Mouse (Mus musculus): ENCODE measurements around the gene Kcnma1.
A peak's percentile ranks its signal among the peaks of the same experiment; 100 is the strongest.

Gene Kcnma1

GRCm38 (mm10) chr14:23418955-23419354 is 595.3 kb downstream of the Kcnma1 start:
- no peak for DNase-seq

GRCm38 (mm10) chr14:23407051-23407450 is 607.2 kb downstream of the Kcnma1 start:
- no peak for DNase-seq

- DNase-seq, result peak; percentile 57 to 68
Observed at GRCm38 (mm10) chr14:23400777-23401469, 613.4 kb downstream of the Kcnma1 start.

GRCm38 (mm10) chr14:23397642-23398041 is 616.6 kb downstream of the Kcnma1 start:
- no peak for DNase-seq

GRCm38 (mm10) chr14:23391566-23391965 is 622.7 kb downstream of the Kcnma1 start:
- DNase-seq, result no peak

GRCm38 (mm10) chr14:23390768-23391167 is 623.5 kb downstream of the Kcnma1 start:
- no peak for DNase-seq

GRCm38 (mm10) chr14:23390161-23390560 is 624.1 kb downstream of the Kcnma1 start:
- no peak for DNase-seq

- no peak for DNase-seq
Observed at GRCm38 (mm10) chr14:23386786-23387185, 627.5 kb downstream of the Kcnma1 start.

- no peak for DNase-seq
Observed at GRCm38 (mm10) chr14:23385776-23386608, 628.3 kb downstream of the Kcnma1 start.

- DNase-seq, result peak in 1 of 2 experiments; percentile 12
Observed at GRCm38 (mm10) chr14:23378351-23379087, 635.8 kb downstream of the Kcnma1 start.

- no peak for DNase-seq
Observed at GRCm38 (mm10) chr14:23372021-23372420, 642.3 kb downstream of the Kcnma1 start.

GRCm38 (mm10) chr14:23360491-23360995 is 653.7 kb downstream of the Kcnma1 start:
- no peak for DNase-seq

GRCm38 (mm10) chr14:23358776-23359175 is 655.5 kb downstream of the Kcnma1 start:
- no peak for DNase-seq

- DNase-seq, result no peak
Observed at GRCm38 (mm10) chr14:23357529-23358278, 656.6 kb downstream of the Kcnma1 start.

GRCm38 (mm10) chr14:23326786-23327185 is 687.5 kb downstream of the Kcnma1 start:
- DNase-seq, result no peak

- no peak for DNase-seq
Observed at GRCm38 (mm10) chr14:23305288-23305687, 709.0 kb downstream of the Kcnma1 start.

- DNase-seq, result no peak
Observed at GRCm38 (mm10) chr14:23300443-23300842, 713.8 kb downstream of the Kcnma1 start.

GRCm38 (mm10) chr14:23290634-23291033 is 723.7 kb downstream of the Kcnma1 start:
- no peak for DNase-seq

- no peak for DNase-seq
Observed at GRCm38 (mm10) chr14:23266554-23267309, 747.6 kb downstream of the Kcnma1 start.

GRCm38 (mm10) chr14:23253154-23253553 is 761.1 kb downstream of the Kcnma1 start:
- no peak for DNase-seq

GRCm38 (mm10) chr14:23244446-23244845 is 769.8 kb downstream of the Kcnma1 start:
- DNase-seq, result peak; percentile 48 to 62

- DNase-seq, result no peak
Observed at GRCm38 (mm10) chr14:23243857-23244256, 770.4 kb downstream of the Kcnma1 start.
